Mouse (Mus musculus): ENCODE data around the gene Nrbf2.

DNA sequence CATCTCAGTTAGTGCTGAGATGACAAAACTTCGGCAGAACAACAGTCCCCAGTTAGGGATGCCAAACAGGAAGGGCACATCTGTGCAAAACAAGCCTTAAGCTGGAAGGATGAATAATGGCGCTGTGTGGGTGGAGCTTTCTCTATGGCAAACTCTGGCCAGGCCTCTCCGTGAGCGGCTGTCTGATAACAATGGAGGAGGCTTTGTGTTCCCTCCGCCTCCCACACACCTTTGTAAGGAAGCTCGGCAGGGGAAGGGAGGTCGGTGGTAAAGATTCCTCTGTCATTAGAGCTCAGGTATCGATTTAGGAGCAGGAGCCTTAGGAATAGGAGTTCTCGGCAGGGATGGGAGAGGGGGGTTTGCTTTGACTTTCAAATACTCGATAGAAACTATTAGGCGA, 44.6 kb upstream of the Nrbf2 start:
- TF ChIP-seq POLR2A (IDR thresholded peaks at IDR 0.05; ENCODE audit: insufficient read length, low read depth) (no peak), TCF3 (IDR thresholded peaks at IDR 0.05; ENCODE audit: insufficient read length, low read depth) (no peak), MAX (IDR thresholded peaks at IDR 0.05; ENCODE audit: low read depth) (no peak), MYOD1 (IDR thresholded peaks at IDR 0.05; ENCODE audit: control insufficient read depth in 1 of 3, insufficient read length in 2 of 3, low read depth in 2 of 3) (no peak), E2F4 (IDR thresholded peaks at IDR 0.05; ENCODE audit: insufficient read depth) (no peak), POLR2AphosphoS2 (IDR thresholded peaks at IDR 0.05; ENCODE audit: insufficient read length, low read depth) (no peak), USF1 (IDR thresholded peaks at IDR 0.05; ENCODE audit: low read depth) (no peak), MYOG (IDR thresholded peaks at IDR 0.05; ENCODE audit: control insufficient read depth in 1 of 3, insufficient read depth in 1 of 3, insufficient read length in 2 of 3, low read depth in 2 of 3) (no peak), TCF12 (IDR thresholded peaks at IDR 0.05; ENCODE audit: insufficient read depth, poor library complexity, severe bottlenecking) (no peak)

Data from myocyte (in vitro differentiated cells).